Mouse (Mus musculus): ENCODE measurements around the gene Hipk4. TPM values are rescaled to one million over a fixed set of nuclear protein-coding genes. Genes with fewer than 3 reads are reported as not detected.
A peak's percentile ranks its signal among the peaks of the same experiment; 100 is the strongest.

Gene Hipk4
- polyA plus RNA-seq (2015; fragmentation: Nextera tagmentation; extraction: Ambion mirVana): 0.37 and 0.52 TPM in 2 replicates

- H3K9ac ChIP-seq (replicated peaks): no peak within 1 kb of the TSS
- no peaks in the 10 kb centered on the region for H3K27me3 ChIP-seq
- no peak for ATAC-seq
- no peak within 1 kb of the TSS for H3K27ac ChIP-seq
- 57% methylated on average over 5 of the region's 5 CpGs for WGBS
- no peak within 1 kb of the TSS for H3K4me2 ChIP-seq (replicated peaks)
- H3K36me3 ChIP-seq: no peaks in the 10 kb centered on the region; the same call in 1 of the 2 replicates
- H3K4me3 ChIP-seq (replicated peaks): no peak within 1 kb of the TSS
- no peaks in the 10 kb centered on the region for H3K4me1 ChIP-seq (replicated peaks)
- H3K9me3 ChIP-seq: no peaks in the 10 kb centered on the region
These were observed at the start of gene Hipk4 for GRCm38 (mm10) chr7:27522967-27523366. Gene Hipk4 (plus strand): TSS chr7:27523267.

DNA sequence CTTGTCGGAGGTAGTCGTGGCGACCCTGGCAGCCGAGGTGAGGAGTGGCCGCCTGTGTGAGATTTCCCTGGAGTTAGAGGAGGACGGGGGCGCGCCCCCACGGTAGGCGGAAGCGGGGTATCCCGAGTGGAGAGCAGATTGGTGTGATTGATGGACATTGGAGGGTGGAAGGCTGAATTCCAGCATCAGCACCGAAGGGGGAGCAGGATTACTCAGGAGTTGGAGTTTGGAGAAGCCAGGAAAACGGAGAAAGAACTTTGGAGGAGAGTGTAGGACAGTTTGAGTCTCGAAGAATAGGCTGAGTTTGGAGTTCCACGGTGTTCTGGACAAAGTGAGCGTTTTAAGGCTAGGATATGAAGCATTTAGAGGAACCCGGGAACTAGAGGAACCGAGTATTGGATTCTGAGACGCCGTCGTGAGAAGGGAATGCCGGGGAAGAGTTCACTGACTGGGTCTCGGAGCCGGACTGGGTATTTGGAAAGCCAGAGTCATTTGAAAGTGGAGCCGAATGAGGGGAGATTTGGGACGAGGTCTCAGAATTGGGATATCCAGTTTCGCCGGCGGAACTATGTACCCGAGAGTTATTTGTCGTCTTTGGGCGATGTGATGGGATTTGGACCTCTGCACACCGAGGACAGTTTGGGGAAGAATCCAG is 49.1 kb upstream of the Hipk4 start:
- H3K4me2 ChIP-seq (replicated peaks): peak overlapping the region; percentile 78
- H3K9ac ChIP-seq (replicated peaks): peak overlapping the region; percentile 69
- WGBS: under 1% methylated on average over 34 of the region's 34 CpGs
- H3K36me3 ChIP-seq: peaks cover 15% of the 10 kb centered on the region
- no peaks in the 10 kb centered on the region for H3K27me3 ChIP-seq
- H3K4me3 ChIP-seq (replicated peaks): peak overlapping the region; percentile 66
- no peak for ATAC-seq
- H3K27ac ChIP-seq: peak overlapping the region; percentile 88
- H3K9me3 ChIP-seq: no peaks in the 10 kb centered on the region
- H3K4me1 ChIP-seq (replicated peaks): peaks cover 7% of the 10 kb centered on the region; the same call in 1 of the 2 replicates

DNA sequence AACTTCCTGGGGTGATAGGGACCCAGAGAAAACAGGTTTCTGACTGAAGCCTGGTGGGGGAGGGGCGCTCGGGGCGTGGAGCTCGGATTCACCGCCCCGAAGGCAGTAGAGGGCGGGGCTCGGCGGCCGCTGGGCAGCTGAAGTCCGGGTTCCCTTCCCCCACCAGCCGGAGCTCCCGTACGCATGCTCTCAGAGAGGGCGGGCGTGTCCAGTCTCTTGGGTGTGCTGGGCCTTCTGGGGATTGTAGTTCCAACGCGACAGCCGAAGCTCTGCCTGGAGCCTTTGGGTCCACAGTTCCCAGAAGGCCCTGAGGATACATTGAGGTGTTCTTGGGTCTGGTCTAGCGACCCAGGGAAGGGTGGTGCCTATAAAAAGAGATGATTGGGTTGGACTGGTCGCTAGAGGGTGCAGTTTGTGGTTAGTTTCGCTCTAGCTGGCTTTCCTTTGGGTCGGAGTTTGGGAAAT is 48.5 kb upstream of the Hipk4 start:
- Histone ChIP-seq H3K27ac (peak overlapping the region; percentile 88), H3K4me2 (replicated peaks) (peak overlapping the region; percentile 78), H3K9me3 (no peaks in the 10 kb centered on the region), H3K4me1 (replicated peaks) (peaks cover 7% of the 10 kb centered on the region; the same call in 1 of the 2 replicates), H3K36me3 (peaks cover 15% of the 10 kb centered on the region), H3K27me3 (no peaks in the 10 kb centered on the region), H3K9ac (replicated peaks) (peak overlapping the region; percentile 69), H3K4me3 (replicated peaks) (peak overlapping the region; percentile 66)
- ATAC-seq: peak; percentile 94
- WGBS: 0% methylated on average over 23 of the region's 23 CpGs

DNA sequence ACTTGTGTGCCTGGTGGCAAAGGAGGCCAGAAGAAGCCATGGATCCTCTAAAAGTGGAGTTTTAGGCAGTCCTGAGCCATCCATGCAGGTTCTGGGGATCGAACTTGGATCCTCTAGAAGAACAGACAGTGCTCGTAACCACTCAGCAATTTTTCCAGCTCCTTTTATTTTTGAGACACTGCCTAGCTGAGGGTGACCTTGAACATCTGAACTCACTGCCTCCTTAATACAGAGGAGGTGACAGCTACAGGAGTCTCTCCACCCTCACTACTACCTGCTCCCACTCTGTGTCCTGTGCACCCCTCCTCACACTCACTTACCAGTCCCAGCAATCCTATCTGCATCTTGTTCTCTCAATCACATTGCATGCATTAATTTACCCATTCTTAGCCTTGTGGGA is 47.5 kb upstream of the Hipk4 start:
- H3K4me3 ChIP-seq (replicated peaks): no peak overlapping the region
- H3K27ac ChIP-seq: no peak overlapping the region
- WGBS: 95% methylated on average over 2 of the region's 2 CpGs
- no peak overlapping the region for H3K4me2 ChIP-seq (replicated peaks)
- peak overlapping the region; percentile 28; the same call in 1 of the 2 replicates for H3K9ac ChIP-seq (replicated peaks)
- peaks cover 15% of the 10 kb centered on the region for H3K36me3 ChIP-seq
- no peak for ATAC-seq
- H3K27me3 ChIP-seq: no peaks in the 10 kb centered on the region
- no peaks in the 10 kb centered on the region for H3K9me3 ChIP-seq
- H3K4me1 ChIP-seq (replicated peaks): peaks cover 8% of the 10 kb centered on the region

GRCm38 (mm10) chr7:27476098-27476635 is 46.9 kb upstream of the Hipk4 start:
- Histone ChIP-seq H3K4me2 (replicated peaks) (no peak overlapping the region), H3K9me3 (no peaks in the 10 kb centered on the region), H3K27ac (no peak overlapping the region), H3K27me3 (no peaks in the 10 kb centered on the region), H3K9ac (replicated peaks) (peak overlapping the region; percentile 28; the same call in 1 of the 2 replicates), H3K4me1 (replicated peaks) (peaks cover 12% of the 10 kb centered on the region), H3K36me3 (peaks cover 15% of the 10 kb centered on the region), H3K4me3 (replicated peaks) (no peak overlapping the region)
- ATAC-seq: no peak
- WGBS: 94% methylated on average over 14 of the region's 14 CpGs

DNA sequence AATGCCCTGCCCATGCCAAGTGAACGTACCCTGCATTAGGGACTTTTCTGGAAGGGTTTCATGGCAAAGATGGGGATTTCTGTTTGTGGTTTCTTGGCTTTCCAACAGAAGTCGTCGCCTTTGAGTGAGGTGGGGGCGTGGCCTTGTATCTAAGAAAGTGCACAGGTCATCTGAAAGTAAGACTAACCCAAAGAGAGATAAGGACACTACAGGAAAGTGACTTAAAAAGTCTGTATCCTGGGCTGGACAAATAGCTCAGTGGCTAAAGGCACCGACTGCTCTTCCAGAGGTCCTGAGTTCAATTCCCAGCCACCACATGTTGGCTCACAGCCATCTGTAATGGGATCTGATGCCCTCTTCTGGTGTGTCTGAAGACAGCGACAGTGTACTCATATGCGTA is 44.5 kb upstream of the Hipk4 start:
- H3K36me3 ChIP-seq: peaks cover 15% of the 10 kb centered on the region
- 85% methylated on average over 7 of the region's 7 CpGs for WGBS
- no peaks in the 10 kb centered on the region for H3K9me3 ChIP-seq
- no peak for ATAC-seq
- H3K4me2 ChIP-seq (replicated peaks): no peak overlapping the region
- no peak overlapping the region for H3K27ac ChIP-seq
- no peak overlapping the region for H3K4me3 ChIP-seq (replicated peaks)
- no peak overlapping the region for H3K9ac ChIP-seq (replicated peaks)
- peaks cover 21% of the 10 kb centered on the region for H3K4me1 ChIP-seq (replicated peaks)
- no peaks in the 10 kb centered on the region for H3K27me3 ChIP-seq

- Histone ChIP-seq H3K4me1 (replicated peaks) (peaks cover 21% of the 10 kb centered on the region), H3K4me3 (replicated peaks) (no peak overlapping the region)
- WGBS: 78% methylated on average over 1 of the region's 1 CpGs
These were observed 43.3 kb upstream of the Hipk4 start for GRCm38 (mm10) chr7:27479750-27480149.

DNA sequence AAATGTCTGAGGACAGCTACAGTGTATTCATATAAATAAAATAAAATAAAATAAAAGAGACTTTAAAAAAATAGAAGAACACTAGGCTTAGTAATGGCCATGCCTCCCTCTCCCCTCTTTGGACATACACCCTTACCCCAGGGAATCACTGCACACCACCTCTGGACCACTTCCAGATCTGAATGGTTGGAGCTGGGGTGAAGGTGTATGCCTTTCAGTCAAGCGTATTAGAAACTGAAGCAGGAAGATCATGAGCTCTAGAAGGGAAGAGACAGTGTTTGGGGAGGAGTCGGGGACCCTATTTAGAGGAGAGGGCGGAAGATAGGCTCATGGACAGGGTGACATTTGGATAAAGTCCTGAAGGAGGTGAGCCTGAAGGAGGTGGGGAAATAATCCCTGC is 42.6 kb upstream of the Hipk4 start:
- WGBS: 67% methylated on average over 3 of the region's 3 CpGs
- H3K9me3 ChIP-seq: no peaks in the 10 kb centered on the region
- no peak overlapping the region for H3K27ac ChIP-seq
- no peak for ATAC-seq
- H3K4me3 ChIP-seq (replicated peaks): no peak overlapping the region
- H3K36me3 ChIP-seq: peaks cover 15% of the 10 kb centered on the region
- peaks cover 4% of the 10 kb centered on the region; the same call in 1 of the 2 replicates for H3K27me3 ChIP-seq
- no peak overlapping the region for H3K9ac ChIP-seq (replicated peaks)
- H3K4me1 ChIP-seq (replicated peaks): peaks cover 14% of the 10 kb centered on the region
- H3K4me2 ChIP-seq (replicated peaks): no peak overlapping the region

More at GRCm38 (mm10) chr7:27479750-27480149, 43.3 kb upstream of the Hipk4 start:
- peaks cover 15% of the 10 kb centered on the region for H3K36me3 ChIP-seq
- H3K9me3 ChIP-seq: no peaks in the 10 kb centered on the region
- no peak overlapping the region for H3K9ac ChIP-seq (replicated peaks)
- ATAC-seq: no peak
- no peak overlapping the region for H3K27ac ChIP-seq
- no peaks in the 10 kb centered on the region for H3K27me3 ChIP-seq
- no peak overlapping the region for H3K4me2 ChIP-seq (replicated peaks)

DNA sequence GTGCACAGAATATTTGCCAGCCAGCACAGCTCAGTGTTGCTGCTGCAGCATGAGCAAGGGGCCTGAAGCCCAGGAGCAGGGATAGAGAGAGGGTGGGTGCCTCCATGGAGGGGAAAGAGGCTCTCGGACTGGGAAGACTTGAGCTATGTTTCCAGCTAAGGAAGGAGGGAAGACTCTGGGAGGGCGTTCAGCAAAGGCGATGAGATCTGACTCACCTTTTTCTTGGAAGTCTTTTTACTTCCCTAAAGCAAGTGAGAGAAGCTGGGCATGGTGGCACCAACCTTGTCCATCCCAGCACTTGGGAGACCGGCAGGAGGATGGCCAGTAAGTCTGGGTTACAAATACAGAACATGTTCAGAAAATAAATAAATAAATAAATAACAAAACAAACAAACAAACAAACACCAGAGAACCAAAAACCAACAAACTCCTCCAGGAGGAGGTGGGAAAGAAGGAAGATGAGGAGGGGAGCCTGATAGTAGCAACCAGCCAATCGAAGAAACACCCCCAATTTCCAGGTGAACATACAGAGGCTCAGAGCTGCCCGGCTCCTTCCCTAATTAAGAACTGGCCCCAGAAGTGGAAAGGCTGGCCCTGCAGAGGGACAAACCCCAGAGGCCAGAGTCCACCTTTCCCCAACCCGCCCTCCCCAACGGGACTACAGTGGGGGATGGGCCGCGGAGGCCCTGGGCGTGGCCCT is 42.0 kb upstream of the Hipk4 start:
- H3K36me3 ChIP-seq: peaks cover 15% of the 10 kb centered on the region

DNA sequence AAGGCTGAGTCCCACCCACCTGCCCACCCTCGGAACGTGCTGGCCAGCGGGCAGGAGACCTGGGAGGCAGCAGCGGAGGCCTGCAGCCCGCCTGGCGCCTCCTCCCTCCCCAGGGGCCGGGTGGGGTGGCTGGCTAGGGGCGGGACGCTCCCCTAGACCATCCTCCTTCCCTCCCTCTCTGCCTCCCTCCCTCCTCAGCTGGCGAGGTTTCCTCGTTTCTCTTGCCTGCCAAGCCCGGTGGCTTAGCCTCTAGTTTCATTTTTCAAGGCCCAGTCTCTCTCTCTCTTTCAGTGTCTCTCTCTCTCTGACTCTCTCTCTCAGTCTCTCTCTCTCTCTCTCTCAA is 41.5 kb upstream of the Hipk4 start:
- Histone ChIP-seq H3K4me2 (replicated peaks) (peak overlapping the region; percentile 60), H3K27ac (no peak overlapping the region), H3K9ac (replicated peaks) (peak overlapping the region; percentile 60; the same call in 1 of the 2 replicates), H3K36me3 (peaks cover 10% of the 10 kb centered on the region), H3K4me3 (replicated peaks) (peak overlapping the region; percentile 33), H3K27me3 (peaks cover 7% of the 10 kb centered on the region; the same call in 1 of the 2 replicates), H3K9me3 (no peaks in the 10 kb centered on the region), H3K4me1 (replicated peaks) (peaks cover 18% of the 10 kb centered on the region)
- WGBS: 0% methylated on average over 10 of the region's 12 CpGs
- peak; percentile 65 for ATAC-seq

More for the DNA sequence above, 42.0 kb upstream of the Hipk4 start:
- WGBS: 13% methylated on average over 11 of the region's 11 CpGs
- Histone ChIP-seq H3K4me2 (replicated peaks) (peak overlapping the region; percentile 60), H3K27ac (no peak overlapping the region), H3K4me1 (replicated peaks) (peaks cover 14% of the 10 kb centered on the region), H3K9me3 (no peaks in the 10 kb centered on the region), H3K9ac (replicated peaks) (peak overlapping the region; percentile 60; the same call in 1 of the 2 replicates), H3K4me3 (replicated peaks) (peak overlapping the region; percentile 33), H3K27me3 (peaks cover 7% of the 10 kb centered on the region; the same call in 1 of the 2 replicates)
- ATAC-seq: peak; percentile 61

DNA sequence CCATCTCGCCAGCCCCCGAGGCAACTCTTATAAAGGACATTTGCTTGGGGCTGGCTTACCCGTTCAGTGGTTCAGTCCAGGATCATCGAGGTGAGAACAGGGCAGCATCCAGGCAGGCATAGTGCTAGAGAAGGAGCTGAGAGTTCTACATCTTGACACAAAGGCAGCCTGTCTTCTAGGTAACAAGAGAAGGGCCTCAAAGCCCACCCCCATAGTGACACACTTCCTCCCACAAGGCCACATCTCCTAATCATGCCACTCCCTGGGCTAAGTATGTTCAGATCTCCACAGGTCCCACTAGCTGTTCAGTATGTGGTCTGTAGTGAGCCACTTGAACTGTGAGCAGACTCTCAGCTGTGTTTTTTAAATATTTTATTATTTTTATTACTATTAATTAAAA is 39.2 kb upstream of the Hipk4 start:
- no peaks in the 10 kb centered on the region for H3K9me3 ChIP-seq
- H3K27me3 ChIP-seq: peaks cover 9% of the 10 kb centered on the region; the same call in 1 of the 2 replicates
- peaks cover 29% of the 10 kb centered on the region for H3K4me1 ChIP-seq (replicated peaks)
- no peak for ATAC-seq
- H3K4me2 ChIP-seq (replicated peaks): no peak overlapping the region
- H3K9ac ChIP-seq (replicated peaks): no peak overlapping the region
- no peaks in the 10 kb centered on the region for H3K36me3 ChIP-seq
- 88% methylated on average over 4 of the region's 4 CpGs for WGBS
- no peak overlapping the region for H3K4me3 ChIP-seq (replicated peaks)
- H3K27ac ChIP-seq: no peak overlapping the region
